Mouse (Mus musculus) embryo, embryonic 11 days (tissue): ENCODE data around the gene Agap2.
"Not testable (repeated sequence)": the region's sequence is repeated elsewhere in the genome, so short reads cannot be mapped to it uniquely, and the experiment has no call there.

Source experiments
- DNase-seq: peaks from one replicate; pipeline ENCODE4 v3.0.0-alpha.2; 2015

Gene Agap2

GRCm38 (mm10) chr10:127107563-127108261 lies 32.6 kb downstream of the Agap2 start:
- DNase-seq: no peak

- DNase-seq: no peak
These were observed 33.1 kb downstream of the Agap2 start for GRCm38 (mm10) chr10:127108262-127108583.

GRCm38 (mm10) chr10:127111001-127111887 lies 36.2 kb downstream of the Agap2 start:
- no peak for DNase-seq

- no peak for DNase-seq
These were observed 39.3 kb downstream of the Agap2 start for GRCm38 (mm10) chr10:127114408-127114807.

GRCm38 (mm10) chr10:127115068-127115467 lies 40.0 kb downstream of the Agap2 start:
- no peak for DNase-seq

- no peak for DNase-seq
These were observed 43.4 kb downstream of the Agap2 start for GRCm38 (mm10) chr10:127118470-127118869.

- no peak for DNase-seq
These were observed 44.1 kb downstream of the Agap2 start for GRCm38 (mm10) chr10:127119229-127119628.

- DNase-seq: no peak
These were observed 45.4 kb downstream of the Agap2 start for GRCm38 (mm10) chr10:127120301-127121065.

GRCm38 (mm10) chr10:127121066-127121477 lies 46.0 kb downstream of the Agap2 start, which contains the start of gene Os9:
Os9 (minus strand) TSS chr10:127121131.
- peak; percentile 98 for DNase-seq

GRCm38 (mm10) chr10:127122018-127122417 lies 46.9 kb downstream of the Agap2 start:
- DNase-seq: no peak

- peak; percentile 74 for DNase-seq
These were observed 47.8 kb downstream of the Agap2 start for GRCm38 (mm10) chr10:127122784-127123435.

GRCm38 (mm10) chr10:127123436-127123805 lies 48.3 kb downstream of the Agap2 start:
- DNase-seq: peak; percentile 77

GRCm38 (mm10) chr10:127125210-127126001 lies 50.3 kb downstream of the Agap2 start:
- peak; percentile 56 for DNase-seq

- DNase-seq: no peak
These were observed 51.5 kb downstream of the Agap2 start for GRCm38 (mm10) chr10:127126579-127126978.

GRCm38 (mm10) chr10:127127711-127128279 lies 52.7 kb downstream of the Agap2 start:
- no peak for DNase-seq

GRCm38 (mm10) chr10:127129431-127129830 lies 54.3 kb downstream of the Agap2 start:
- no peak for DNase-seq

GRCm38 (mm10) chr10:127132469-127132868 lies 57.4 kb downstream of the Agap2 start:
- no peak for DNase-seq

GRCm38 (mm10) chr10:127134394-127135035 lies 59.4 kb downstream of the Agap2 start:
- not testable (repeated sequence) for DNase-seq

GRCm38 (mm10) chr10:127135118-127135836 lies 60.2 kb downstream of the Agap2 start:
- no peak for DNase-seq

GRCm38 (mm10) chr10:127136510-127136909 lies 61.4 kb downstream of the Agap2 start:
- DNase-seq: no peak
